Mouse (Mus musculus) mature B cell (primary cell): ENCODE results near the gene Ppp1r14b.

Experiments used
- in situ Hi-C: fragments of 300-500 bp; cut with MboI; formaldehyde crosslinking; loops from 2 replicates; pipeline ENCODE4 v1.14.3; 2019

Ppp1r14b gene

GRCm38 (mm10) chr19:6994002-6994401 is 19.2 kb downstream of the Ppp1r14b start:
- in situ Hi-C loops = no loop called here

- in situ Hi-C loops = no loop called here
Measured at GRCm38 (mm10) chr19:6994489-6994888, 19.7 kb downstream of the Ppp1r14b start.

DNA sequence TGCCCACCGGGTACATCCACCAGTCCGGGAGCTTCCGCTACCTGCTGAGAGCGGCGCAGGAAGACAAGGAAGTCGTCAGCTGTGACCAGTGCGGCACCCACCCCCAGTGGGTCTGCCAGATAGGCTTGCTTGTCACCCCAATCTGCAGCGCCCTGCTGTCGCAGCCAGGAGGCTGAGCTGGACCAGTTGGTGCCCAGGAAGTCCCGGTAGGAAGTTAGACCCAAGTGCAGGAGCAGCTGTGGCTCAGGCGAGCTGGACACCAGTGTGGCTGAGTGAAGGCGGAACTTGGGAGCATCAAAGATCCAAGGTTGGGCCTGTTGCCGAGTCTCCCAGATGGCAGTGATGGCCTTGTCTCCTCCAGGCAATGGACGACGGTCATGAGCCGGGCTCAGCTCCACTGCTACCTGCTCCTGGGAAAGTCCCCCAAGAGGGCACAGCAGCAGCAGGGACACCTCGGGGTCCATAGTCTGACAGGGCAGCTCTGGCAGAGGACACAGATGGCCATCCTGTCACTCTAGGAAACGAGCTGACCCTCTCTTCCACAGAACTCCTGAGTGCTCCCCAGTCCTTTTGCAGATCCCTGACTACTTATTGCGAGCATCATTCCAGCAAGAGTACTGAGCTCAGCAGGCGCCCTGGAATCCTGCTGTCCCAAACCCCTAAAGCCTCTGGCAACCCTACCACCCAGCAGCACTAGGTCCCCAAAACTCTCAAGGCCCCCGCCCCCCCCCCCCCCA is 20.7 kb downstream of the Ppp1r14b start:
- in situ Hi-C loops = no loop called here

GRCm38 (mm10) chr19:6996006-6996405 is 21.2 kb downstream of the Ppp1r14b start, which contains the start of the genes Nudt22 and Trpt1:
Gene Nudt22 (minus strand): TSS chr19:6996117.
Gene Trpt1 (plus strand): TSS chr19:6996131.
- in situ Hi-C loops = no loop called here

GRCm38 (mm10) chr19:6997721-6998290 is 23.0 kb downstream of the Ppp1r14b start:
- in situ Hi-C loops = no loop called here

- in situ Hi-C loops = no loop called here
Measured at GRCm38 (mm10) chr19:6999360-7000063, 24.7 kb downstream of the Ppp1r14b start.

DNA sequence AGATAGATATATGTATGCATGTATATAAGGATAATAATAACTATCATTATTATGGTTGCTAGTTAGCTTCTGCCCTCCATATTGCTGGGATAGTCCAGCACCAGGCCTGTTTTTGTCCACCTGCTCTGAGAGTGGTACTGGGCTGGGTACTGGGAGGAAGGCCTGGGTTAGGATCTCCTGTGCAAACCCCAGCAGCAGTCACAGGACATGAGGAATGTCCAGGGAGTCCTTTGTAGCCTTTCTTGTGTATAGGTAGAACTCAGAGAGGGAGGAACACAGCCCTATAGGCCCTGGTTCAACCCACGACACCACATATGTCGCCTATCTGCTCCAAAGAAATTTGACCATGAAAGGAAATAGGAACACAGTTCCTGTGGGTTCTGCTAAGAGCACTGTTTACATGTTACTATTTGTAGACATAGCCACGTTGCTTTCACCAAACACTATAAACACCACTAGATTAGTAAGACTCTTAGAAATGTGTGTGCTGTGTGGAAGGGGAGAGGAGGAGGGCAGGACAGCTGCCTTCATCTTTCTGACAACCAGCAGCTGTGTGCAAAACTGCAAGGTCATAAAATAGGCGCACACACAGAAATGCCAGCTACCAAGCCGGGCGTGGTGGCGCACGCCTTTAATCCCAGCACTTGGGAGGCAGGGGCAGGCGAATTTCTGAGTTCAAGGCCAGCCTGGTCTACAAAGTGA is 32.3 kb downstream of the Ppp1r14b start:
- in situ Hi-C loops = no loop called here

GRCm38 (mm10) chr19:7012426-7012825 is 37.7 kb downstream of the Ppp1r14b start:
- in situ Hi-C loops = no loop called here

DNA sequence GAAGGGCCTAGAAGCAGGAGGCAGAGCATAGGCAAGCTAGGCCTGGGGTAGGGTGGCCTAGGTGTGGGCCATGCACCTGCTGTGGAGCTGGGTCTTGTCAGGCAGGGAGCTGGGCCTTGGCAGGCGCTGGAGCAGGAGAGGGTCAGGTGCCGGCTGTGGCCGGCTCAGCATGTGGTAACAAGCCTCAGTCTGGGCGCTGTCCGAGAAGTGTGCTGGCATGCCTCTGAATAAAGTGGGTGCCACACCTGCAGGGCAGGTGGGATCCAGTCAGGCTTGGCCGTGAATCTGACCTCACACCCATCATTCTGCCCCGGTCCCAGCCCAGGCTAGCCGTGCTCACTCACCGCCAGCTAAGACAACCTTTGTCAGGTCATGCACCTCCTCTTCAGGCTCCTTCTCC is 39.2 kb downstream of the Ppp1r14b start:
- in situ Hi-C loops = no loop called here

- in situ Hi-C loops = no loop called here
Measured at GRCm38 (mm10) chr19:7014481-7015135, 39.8 kb downstream of the Ppp1r14b start.

- in situ Hi-C loops = no loop called here
Measured at GRCm38 (mm10) chr19:7017541-7018457, 43.0 kb downstream of the Ppp1r14b start.

- in situ Hi-C loops = no loop called here
Measured at GRCm38 (mm10) chr19:7018546-7018945, 43.8 kb downstream of the Ppp1r14b start.

- in situ Hi-C loops = no loop called here
Measured at GRCm38 (mm10) chr19:7019191-7019590, 44.4 kb downstream of the Ppp1r14b start, which contains the start of gene Fermt3. Gene Fermt3 (minus strand): TSS chr19:7019469.

- in situ Hi-C loops = no loop called here
Measured at GRCm38 (mm10) chr19:7020224-7020641, 45.5 kb downstream of the Ppp1r14b start.
